In genomic region chr9:102201867-102202266, GRCm38 (mm10) we compare ENCODE assay signal across 18 mouse cellular contexts.
"Had no signal": no experiment of that assay in that cellular context is flagged by ENCODE, and none has a peak within 500 bp of the region (broad histone marks: within the 10 kb centered on the region; RNA-seq: fewer than 3 reads in every experiment).

No protein-coding gene starts in this region.

- H3K4me3 ChIP-seq: midbrain, embryonic 10.5 days; midbrain, embryonic 12.5 days; myocyte; neural tube, embryonic 13.5 days; neural tube, embryonic 15.5 days had no signal

- H3K9me3 ChIP-seq: midbrain, embryonic 10.5 days; neural tube, embryonic 13.5 days; neural tube, embryonic 15.5 days had no signal

- H3K9ac ChIP-seq: lung, embryonic 14.5 days; midbrain, embryonic 12.5 days; neural tube, embryonic 13.5 days; neural tube, embryonic 15.5 days had no signal

- H3K36me3 ChIP-seq: midbrain, embryonic 10.5 days; midbrain, embryonic 12.5 days; neural tube, embryonic 13.5 days; neural tube, embryonic 15.5 days had no signal

- DNase-seq: lung, embryonic 14.5 days; lung, postnatal 10 days; lung, postnatal 4 days; midbrain, embryonic 14.5 days; retina, postnatal 1 day; right cerebral cortex, adult 18-20 months; right cerebral cortex, postnatal 25 days; right cerebral cortex, postnatal 4 days; spleen, adult 18-20 months; thymus, adult 18-20 months; thymus, postnatal 14 days; thymus, postnatal 36 days had no signal

- H3K4me2 ChIP-seq: lung, embryonic 14.5 days; midbrain, embryonic 12.5 days; neural tube, embryonic 13.5 days; neural tube, embryonic 15.5 days had no signal

- H3K27ac ChIP-seq: midbrain, embryonic 10.5 days; midbrain, embryonic 12.5 days; neural tube, embryonic 13.5 days; neural tube, embryonic 15.5 days had no signal

- ATAC-seq: midbrain, embryonic 16.5 days had no signal
